Mouse (Mus musculus) adrenal gland, adult (tissue): ENCODE data around the gene Mybpc3.

Experiments
- DNase-seq, 2 experiments: peaks; one replicate each; pipeline ENCODE4 v3.0.0; 2022 to 2023; ENCODE audit warnings: low spot score in 1 of 2; ENCODE audit not compliant: inconsistent age in 2 of 2

The Mybpc3 gene

GRCm38 (mm10) chr2:91117585-91118275 lies at the start of gene Mybpc3:
Mybpc3 (plus strand) TSS chr2:91118144.
- no peak for DNase-seq

DNA sequence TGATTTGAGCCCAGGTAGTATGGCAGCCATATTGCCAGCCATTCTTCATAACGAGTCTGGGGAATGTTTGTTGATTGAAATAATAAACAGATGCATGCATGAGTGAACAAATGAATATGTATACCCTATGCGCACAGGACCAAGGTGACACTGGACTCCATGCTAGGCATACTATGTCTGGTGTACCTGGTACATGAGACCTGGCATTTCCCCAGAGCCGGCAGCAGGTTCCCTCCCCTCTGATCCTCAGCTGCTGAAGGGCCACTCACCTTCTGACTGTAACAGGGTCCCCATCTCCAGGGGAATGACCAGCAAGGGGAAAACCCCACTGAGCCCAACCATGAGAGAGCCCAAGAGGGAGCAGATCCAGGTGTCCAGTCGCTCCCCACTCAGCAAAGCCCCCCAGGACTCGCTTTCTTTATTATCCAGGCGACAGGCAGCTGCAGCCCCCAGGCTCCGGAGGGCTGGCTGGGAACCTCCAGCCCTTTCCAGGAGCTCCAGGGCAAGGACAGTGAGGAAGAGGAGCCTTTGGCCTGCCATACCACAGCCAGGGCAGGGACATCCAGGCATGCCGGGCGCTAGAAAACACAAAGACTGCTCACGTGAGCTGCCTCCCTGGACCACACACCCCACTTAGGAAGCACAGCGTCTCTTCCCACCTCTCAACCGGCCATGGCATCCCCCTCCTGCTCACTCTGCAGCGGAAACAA lies 49.6 kb upstream of the Mybpc3 start:
- DNase-seq, result peak in 1 of 2 experiments; percentile 55

- no peak for DNase-seq
Measured at GRCm38 (mm10) chr2:91068872-91069165, 49.1 kb upstream of the Mybpc3 start.

DNA sequence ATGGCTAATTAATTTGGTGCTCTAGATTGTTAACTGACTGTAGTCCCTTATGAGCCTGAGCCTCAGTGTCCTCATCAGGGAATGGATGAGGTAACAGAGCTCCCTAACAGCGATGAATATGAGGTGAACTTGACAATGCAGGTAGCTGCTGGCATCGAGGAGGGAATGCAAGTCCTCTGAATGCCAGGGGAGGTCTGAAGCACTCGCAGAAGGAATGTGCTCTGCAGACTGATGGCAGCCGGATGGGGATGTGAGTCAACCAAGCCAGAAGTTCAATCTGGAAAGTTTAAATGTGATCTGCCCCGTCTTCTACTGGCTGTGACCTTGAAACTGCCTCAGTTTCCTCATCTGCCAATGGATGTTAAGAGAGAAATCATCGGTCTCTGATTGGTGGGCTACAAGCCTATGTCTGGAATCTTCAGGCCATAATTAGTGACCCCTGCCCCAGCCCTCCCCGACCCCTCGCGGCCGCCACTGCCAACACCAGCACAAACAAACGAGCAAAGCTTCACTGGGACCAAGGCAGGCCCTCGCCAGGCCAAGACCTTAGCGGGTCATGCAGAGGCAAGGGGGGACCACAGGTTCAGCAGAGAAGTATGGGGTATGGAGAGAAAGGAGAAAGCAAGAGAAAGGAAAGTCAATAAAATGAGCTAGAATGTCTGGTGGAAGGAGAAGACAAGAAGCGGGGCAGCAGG lies 48.5 kb upstream of the Mybpc3 start:
- DNase-seq, result peak; percentile 51 to 72

GRCm38 (mm10) chr2:91070076-91070800 lies 47.7 kb upstream of the Mybpc3 start, which contains the start of gene Slc39a13:
Slc39a13 (minus strand) TSS chr2:91070417.
- DNase-seq, result peak; percentile 98 to 100

- DNase-seq, result peak in 1 of 2 experiments; percentile 64
Measured at GRCm38 (mm10) chr2:91071059-91071458, 46.9 kb upstream of the Mybpc3 start.

DNA sequence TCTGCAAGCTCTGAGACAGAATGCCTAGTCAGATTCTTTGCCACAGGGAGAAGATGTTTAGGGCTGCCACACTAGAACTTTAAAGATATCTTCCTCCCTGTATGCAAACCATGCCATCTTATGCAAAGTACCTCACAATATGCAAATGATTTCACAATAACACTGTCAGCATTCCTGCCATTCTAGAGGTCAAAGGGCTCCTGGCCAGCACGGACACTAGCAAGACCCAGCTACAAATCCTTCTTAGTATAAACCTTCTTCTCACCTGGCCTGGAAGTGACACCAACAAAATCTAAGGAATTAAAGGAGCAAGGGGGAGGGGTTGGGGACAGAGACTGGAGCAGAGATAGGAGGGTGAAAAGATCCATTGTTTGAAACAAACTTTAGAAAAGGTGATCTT lies 45.9 kb upstream of the Mybpc3 start:
- peak in 1 of 2 experiments; percentile 21 for DNase-seq

DNA sequence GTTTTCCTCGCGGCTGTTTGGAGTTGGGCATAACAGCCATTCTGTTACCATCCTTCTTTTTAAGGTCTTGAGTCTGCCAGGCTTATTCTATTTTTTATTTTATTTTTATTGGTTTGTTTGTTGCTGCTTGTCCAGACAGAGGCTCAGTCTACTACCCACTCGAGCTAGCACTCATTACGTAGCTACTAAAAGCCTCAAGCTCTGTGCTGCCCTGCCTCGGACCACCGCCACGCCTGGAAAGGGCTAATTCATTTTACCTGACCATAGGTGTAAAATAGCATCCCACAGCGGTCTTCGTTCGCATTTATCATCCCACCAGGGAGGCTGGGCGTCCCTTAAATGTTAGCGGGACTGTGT lies 40.0 kb upstream of the Mybpc3 start:
- DNase-seq, result no peak

- DNase-seq, result peak in 1 of 2 experiments; percentile 48
Measured at GRCm38 (mm10) chr2:91078314-91079025, 39.5 kb upstream of the Mybpc3 start.

- DNase-seq, result no peak
Measured at GRCm38 (mm10) chr2:91079026-91079384, 38.9 kb upstream of the Mybpc3 start.

- peak in 1 of 2 experiments; percentile 35 for DNase-seq
Measured at GRCm38 (mm10) chr2:91080784-91081513, 37.0 kb upstream of the Mybpc3 start.

DNA sequence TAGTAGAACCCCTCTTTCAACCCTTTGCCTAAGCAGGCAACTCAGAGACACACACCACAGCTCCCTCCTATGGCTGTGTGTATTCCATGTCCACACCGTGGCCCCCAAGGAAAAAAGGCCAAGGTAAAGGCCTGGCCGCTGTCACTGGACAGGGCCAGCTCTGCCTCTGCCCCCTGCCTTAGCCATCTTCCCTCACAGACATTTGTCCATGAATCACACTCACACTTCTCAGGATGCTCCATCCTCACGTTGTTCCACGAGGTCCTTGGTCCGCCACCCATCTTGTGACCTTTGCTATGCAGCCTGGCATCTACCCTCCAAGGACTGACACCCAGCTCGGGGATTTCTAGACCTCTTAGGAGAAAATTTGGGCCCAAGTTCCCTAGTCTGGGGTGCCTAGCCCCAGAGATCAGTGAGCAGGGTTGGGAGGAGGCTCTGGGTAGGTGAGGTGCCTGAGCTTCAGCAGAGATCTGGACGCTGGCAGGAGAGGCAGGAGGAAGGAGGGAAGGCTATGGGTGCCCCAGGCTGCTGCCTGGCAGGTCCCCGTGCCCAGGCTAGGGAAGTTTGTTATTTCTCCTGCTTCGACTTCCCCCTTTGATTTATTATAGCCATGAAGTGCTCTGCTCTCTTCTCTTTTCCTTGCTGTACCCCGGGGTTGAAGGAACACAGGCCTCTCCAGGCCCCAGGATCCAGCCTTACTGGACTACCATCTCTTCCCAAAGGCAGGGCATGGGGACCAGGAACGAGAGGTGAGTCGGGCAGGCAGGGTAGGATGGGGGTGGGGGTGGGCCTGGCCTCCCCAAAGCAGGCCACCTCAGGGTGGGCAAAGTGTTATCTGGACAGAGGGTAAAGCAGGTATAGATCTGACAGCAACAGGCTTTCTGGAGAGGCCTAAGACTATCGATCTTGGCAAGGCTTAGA lies 35.9 kb upstream of the Mybpc3 start, which contains the start of gene Spi1:
Spi1 (plus strand) TSS at position 616 of the 921 bp plus-strand sequence.
- DNase-seq, result peak in 1 of 2 experiments; percentile 32

DNA sequence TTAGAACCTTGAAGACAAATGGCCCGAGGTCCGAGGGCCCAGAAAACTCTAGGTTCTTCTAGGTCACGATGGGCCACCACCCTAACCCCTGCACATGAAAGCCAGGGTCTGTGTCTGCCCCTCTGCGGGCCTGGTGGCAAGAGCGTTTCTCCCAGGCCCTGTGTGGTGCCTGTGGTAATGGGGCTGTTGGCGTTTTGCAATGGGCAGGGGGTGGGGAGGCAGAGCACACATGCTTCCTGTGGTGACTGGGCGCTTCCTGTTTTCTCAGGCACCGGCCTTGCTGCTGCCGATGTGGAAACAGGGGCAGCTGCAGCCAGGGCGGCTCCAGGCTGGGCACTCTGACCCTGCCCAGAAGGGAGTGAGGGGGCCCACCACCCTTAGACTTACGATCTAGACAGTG lies 35.1 kb upstream of the Mybpc3 start:
- peak; percentile 51 to 74 for DNase-seq

- DNase-seq, result peak in 1 of 2 experiments; percentile 28
Measured at GRCm38 (mm10) chr2:91083366-91083940, 34.5 kb upstream of the Mybpc3 start.

GRCm38 (mm10) chr2:91084179-91084820 lies 33.6 kb upstream of the Mybpc3 start:
- peak in 1 of 2 experiments; percentile 52 for DNase-seq

DNA sequence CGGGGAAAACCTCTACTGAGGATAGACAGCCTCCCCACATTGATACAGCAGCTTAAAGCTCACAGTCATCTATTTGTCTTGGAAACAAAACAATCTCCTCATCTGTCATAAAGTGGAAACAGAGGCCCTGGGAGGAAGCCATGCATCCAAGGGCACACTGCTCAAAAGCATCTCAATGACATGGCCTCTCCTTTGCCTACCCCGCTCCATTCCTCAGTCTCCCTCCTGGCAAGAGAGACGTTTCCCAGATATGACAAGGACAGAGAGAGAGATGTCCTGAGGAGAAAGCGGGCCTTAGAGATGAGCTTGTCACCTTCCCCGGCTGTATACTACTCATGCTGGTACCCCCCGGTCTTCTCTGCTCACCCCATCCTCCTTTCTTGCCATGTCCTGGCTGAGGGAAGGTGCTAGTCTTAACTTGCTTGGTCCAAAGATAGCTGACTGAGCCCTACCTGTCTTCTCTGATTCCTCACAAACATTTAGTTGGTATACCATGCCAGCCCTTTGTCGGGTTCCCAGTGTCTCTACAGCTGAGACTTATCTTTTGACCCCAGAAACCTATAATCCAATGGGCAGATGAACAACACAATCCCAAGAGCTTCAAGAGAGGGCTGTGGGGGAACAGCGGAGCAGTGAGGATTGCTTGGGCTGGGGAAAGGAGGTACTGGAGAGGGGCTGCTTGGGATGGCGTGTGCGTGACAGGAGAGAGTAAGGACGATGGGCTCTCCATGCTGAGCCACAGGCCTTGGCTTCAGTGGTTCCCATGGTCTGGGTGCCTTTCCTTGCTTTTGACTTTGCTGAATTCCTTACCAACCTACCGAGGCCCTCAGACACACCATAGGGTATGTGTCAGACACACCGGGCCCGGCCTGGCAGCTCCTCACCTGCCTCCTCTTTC lies 32.2 kb upstream of the Mybpc3 start:
- no peak for DNase-seq
